Mouse (Mus musculus): ENCODE measurements around the gene Gprc6a.
A peak's percentile ranks its signal among the peaks of the same experiment; 100 is the strongest.

DNA sequence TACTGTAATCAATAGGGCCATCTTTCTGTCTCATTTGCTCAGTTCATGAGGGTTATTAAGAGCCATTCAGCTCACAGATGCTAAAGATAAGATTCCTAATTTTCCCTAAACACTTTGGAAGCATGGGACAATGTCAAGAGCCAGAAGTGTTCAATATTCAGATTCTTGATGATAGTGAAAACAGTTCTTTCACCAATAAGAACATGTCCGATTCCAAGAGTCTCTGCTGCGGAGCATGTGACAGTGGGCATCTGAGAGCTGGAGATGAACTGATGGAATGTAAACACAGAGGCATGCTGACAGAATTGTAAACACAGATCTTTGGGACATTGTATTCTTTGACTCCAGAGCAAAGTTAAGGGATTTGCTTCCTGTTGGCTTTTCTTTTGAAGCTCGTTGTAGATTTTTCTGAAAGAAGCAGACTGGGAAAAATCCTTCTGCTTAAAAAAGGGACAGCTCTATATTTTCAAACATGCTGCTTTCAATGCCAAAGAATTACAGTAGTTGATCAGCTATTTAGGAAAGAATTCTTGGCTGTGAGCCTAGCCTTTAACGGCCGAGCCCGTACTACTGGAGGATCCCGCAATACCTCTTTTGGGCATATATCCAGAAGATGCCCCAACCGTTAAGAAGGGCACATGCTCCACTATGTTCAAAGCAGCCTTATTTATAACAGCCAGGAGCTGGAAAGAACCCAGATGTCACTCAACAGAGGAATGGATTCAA lies at the start of gene Gprc6a:
- TF ChIP-seq CTCF (IDR thresholded peaks at IDR 0.05) = no peak
- peak; percentile 62; the same call in 1 of the 2 replicates for TF ChIP-seq EP300 (IDR thresholded peaks at IDR 0.05)

Measured in lung, postnatal 0 days (tissue).